Mouse (Mus musculus): ENCODE data around the gene Poln.
A peak's percentile ranks its signal among the peaks of the same experiment; 100 is the strongest.

Poln gene

GRCm38 (mm10) chr5:34168950-34169891 lies at the start of gene Poln, which contains the start of gene Haus3:
TSS of gene Poln (minus strand) at chr5:34169448.
TSS of gene Haus3 (minus strand) at chr5:34169527.
- DNase-seq (ENCODE audit: low read depth, low spot score): peak; percentile 99

GRCm38 (mm10) chr5:34218672-34219071 lies 49.4 kb upstream of the Poln start:
- no peak for DNase-seq (ENCODE audit: low read depth, low spot score)

- DNase-seq (ENCODE audit: low read depth, low spot score): no peak
Observed at GRCm38 (mm10) chr5:34217756-34218155, 48.5 kb upstream of the Poln start.

GRCm38 (mm10) chr5:34216025-34216424 lies 46.8 kb upstream of the Poln start:
- DNase-seq (ENCODE audit: low read depth, low spot score): no peak

- DNase-seq (ENCODE audit: low read depth, low spot score): no peak
Observed at GRCm38 (mm10) chr5:34213659-34214058, 44.4 kb upstream of the Poln start.

- DNase-seq (ENCODE audit: low read depth, low spot score): peak; percentile 92
Observed at GRCm38 (mm10) chr5:34210279-34210678, 41.0 kb upstream of the Poln start.

DNA sequence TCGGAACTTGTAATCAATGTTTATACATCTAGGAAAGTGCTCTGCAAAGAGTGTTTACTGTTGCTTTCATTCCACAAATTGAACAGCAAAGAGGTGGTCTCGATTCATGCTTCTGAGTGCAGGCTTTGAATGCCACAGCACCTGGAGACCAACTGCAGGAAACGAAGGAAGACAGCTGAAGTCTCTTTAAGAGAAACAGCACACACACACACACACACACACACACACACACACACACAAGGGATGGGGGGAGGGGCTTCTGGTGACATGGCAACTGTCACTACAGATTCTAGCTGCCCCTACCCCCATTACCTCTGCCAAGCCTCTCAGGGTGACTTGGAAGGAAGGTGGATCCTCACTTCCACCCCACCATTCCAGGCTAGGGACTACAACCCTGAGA lies 38.3 kb upstream of the Poln start:
- DNase-seq (ENCODE audit: low read depth, low spot score): no peak

- no peak for DNase-seq (ENCODE audit: low read depth, low spot score)
Observed at GRCm38 (mm10) chr5:34205788-34206187, 36.5 kb upstream of the Poln start.

- DNase-seq (ENCODE audit: low read depth, low spot score): no peak
Observed at GRCm38 (mm10) chr5:34204911-34205310, 35.7 kb upstream of the Poln start.

DNA sequence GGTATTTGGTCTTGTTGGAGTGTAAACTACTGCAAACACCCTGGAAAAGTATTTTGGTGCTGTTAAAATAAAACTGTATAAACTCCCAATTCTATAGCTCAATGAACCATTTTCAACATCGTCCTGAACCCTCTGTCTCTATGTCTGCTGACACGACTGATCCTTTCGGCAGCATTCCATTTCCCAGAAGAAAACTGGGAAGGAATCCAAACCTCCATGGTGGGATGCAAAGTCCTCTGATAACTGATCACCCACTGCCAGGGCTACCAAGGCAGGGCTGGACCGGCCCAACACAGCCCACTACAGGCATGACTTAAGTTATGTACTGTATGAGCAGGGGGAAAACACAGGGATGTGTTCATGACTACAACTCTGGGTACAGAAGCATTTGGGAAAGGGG lies 32.8 kb upstream of the Poln start:
- DNase-seq (ENCODE audit: low read depth, low spot score): no peak

DNA sequence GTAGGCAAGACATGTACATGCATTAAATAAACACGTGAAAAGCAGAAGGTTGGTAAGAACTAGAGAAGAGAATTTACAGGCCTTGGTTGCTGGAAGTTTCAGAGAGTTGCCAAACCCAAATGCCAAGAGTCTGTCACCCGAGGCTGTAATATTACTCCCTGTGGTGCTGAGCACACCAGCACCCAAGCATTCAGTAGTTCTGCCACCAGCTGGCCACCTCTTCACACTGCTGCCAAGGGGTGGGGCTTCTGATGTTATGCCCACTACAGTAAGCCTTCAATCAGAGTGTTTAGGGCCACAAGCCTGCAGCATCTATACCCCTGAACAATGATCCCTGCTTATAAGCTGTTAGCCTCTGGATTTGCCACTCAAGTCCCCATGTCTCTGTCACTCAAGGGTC lies 32.1 kb upstream of the Poln start:
- peak; percentile 51 for DNase-seq (ENCODE audit: low read depth, low spot score)

- no peak for DNase-seq (ENCODE audit: low read depth, low spot score)
Observed at GRCm38 (mm10) chr5:34198615-34199014, 29.4 kb upstream of the Poln start.

GRCm38 (mm10) chr5:34197243-34197642 lies 28.0 kb upstream of the Poln start:
- DNase-seq (ENCODE audit: low read depth, low spot score): no peak

- no peak for DNase-seq (ENCODE audit: low read depth, low spot score)
Observed at GRCm38 (mm10) chr5:34196423-34196822, 27.2 kb upstream of the Poln start.

GRCm38 (mm10) chr5:34195786-34196185 lies 26.5 kb upstream of the Poln start:
- no peak for DNase-seq (ENCODE audit: low read depth, low spot score)

DNA sequence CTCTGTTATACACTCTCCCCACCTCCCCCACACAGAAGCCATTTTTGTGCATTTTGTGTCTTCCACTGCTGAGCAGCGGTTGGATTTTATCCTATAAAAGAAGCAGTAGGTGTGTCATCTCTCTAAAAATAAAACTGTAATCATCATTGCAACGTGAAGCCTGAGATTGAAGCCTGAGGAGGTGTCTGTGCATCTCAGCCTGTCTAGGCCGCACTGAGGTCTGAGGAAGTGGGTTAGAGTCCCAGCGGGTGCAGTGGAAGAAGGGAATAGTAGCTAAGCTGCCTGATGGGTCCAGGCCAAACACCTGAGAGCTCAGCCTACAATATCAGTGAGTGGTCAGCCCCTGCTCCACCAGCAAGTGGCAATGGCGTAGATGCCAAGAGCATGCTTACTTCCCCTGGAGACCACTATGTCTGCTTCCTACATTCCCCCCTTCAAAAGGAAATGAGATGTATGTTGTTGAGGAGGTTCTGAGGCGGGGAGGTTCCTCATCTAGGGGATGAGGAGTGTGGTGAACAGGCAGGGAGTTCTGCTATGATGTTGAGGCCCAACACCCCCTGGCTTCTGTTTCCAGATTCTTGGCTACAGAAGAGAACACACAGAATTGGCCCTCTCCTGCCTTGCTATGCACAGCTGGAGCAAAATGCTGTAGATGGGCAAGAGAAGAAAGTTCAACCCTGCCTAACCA lies 25.9 kb upstream of the Poln start:
- DNase-seq (ENCODE audit: low read depth, low spot score): no peak

- DNase-seq (ENCODE audit: low read depth, low spot score): no peak
Observed at GRCm38 (mm10) chr5:34194426-34194825, 25.2 kb upstream of the Poln start.

GRCm38 (mm10) chr5:34191843-34192242 lies 22.6 kb upstream of the Poln start:
- DNase-seq (ENCODE audit: low read depth, low spot score): peak; percentile 36

DNA sequence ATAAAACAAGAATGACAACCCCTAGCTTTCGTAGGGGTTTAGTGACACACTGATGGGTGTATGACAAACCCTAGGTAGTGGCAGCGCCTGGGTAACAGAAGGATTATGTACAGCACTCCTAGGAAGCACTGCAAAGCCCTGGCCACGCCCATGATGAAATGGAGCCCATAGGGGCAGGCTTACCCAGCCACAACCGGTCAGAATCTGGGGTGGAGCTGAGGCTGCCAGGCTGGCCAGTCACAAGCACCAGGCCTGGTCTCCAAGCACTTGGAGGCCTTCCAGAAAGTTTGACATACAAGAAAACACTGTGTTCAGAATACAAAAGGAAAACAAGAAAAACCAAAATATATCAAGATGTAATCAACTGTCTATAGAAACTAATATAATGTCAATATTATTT lies 21.8 kb upstream of the Poln start:
- peak; percentile 89 for DNase-seq (ENCODE audit: low read depth, low spot score)

GRCm38 (mm10) chr5:34189521-34189920 lies 20.3 kb upstream of the Poln start:
- peak; percentile 32 for DNase-seq (ENCODE audit: low read depth, low spot score)

DNA sequence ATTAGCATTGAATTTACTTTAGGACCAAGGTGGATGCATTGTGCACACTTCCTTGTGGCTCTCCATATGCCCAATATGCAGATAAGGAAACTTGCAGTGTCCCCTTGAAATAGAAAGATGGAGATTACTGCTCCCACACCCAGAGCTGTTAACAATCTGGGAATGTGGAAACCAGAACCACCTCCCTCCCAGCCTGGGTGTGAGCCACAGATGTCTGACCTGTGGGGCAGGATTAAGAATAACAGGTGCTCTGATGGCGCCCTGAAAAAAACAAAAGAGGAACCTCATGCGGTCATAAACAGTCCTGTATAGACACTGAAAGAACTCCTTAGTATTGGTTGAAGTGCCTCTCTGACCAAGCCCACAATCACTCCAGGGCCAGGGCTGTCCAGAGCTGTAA lies 19.6 kb upstream of the Poln start:
- no peak for DNase-seq (ENCODE audit: low read depth, low spot score)

- peak; percentile 100 for DNase-seq (ENCODE audit: low read depth, low spot score)
Observed at GRCm38 (mm10) chr5:34187601-34188316, 18.5 kb upstream of the Poln start, which contains the start of gene Mxd4. TSS of gene Mxd4 (minus strand) at chr5:34187720.
